Comparison of ENCODE assay signal across 20 mouse cellular contexts in the genomic region with DNA sequence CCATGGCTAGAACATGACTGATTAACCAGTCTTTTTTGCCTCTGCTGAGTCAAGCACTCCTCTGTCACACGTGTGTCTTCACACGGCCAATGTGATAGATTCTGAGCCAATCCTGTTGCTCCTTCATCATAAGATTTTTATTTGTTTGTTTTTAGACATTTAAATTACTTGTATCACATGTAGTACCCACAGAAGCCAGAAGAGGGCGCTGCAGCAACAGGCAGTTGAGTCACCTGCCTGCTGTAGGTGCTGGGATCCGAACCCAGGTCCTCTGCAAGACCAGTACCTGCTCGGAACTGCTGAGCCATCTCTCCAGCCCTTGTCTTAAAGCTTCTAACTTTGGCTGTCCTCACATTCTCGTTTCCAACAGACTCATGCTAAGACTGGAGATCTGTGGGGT. TPM values are rescaled to one million over a fixed set of nuclear protein-coding genes. Genes with fewer than 3 reads are reported as not detected.
DNase-seq lines count a peak whose midpoint lies in the region; ATAC-seq and TF ChIP-seq lines count a peak whose summit lies in the region.
"Had no signal": no experiment of that assay in that cellular context is flagged by ENCODE, and none has a peak within 500 bp of the region (broad histone marks: within the 10 kb centered on the region; RNA-seq: fewer than 3 reads in every experiment).

No protein-coding gene starts in this region.

- no peak overlapping the region for H3K9ac ChIP-seq in heart, adult 2 months (ENCODE audit: low read depth, low read length)
- H3K9ac ChIP-seq in lung, embryonic 14.5 days: no peak overlapping the region
- H3K9ac ChIP-seq: heart, embryonic 15.5 days; midbrain, embryonic 12.5 days; neural tube, embryonic 13.5 days had no signal

- H3K79me2 ChIP-seq in heart, adult 2 months (replicated peaks; ENCODE audit: control insufficient read depth, insufficient read depth, low read length): no peaks in the 10 kb centered on the region

- H3K4me2 ChIP-seq in lung, embryonic 14.5 days: no peak overlapping the region
- H3K4me2 ChIP-seq: heart, embryonic 15.5 days; midbrain, embryonic 12.5 days; neural tube, embryonic 13.5 days had no signal

- H3K9me3 ChIP-seq in lung, embryonic 14.5 days (ENCODE audit: low read depth, low read length): no peaks in the 10 kb centered on the region
- H3K9me3 ChIP-seq: heart, embryonic 15.5 days; midbrain, embryonic 12.5 days; neural tube, embryonic 13.5 days had no signal

- H3K36me3 ChIP-seq in heart, adult 2 months (ENCODE audit: control insufficient read depth, insufficient read depth, low read length): no peaks in the 10 kb centered on the region
- H3K36me3 ChIP-seq in lung, embryonic 14.5 days (ENCODE audit: insufficient read depth): no peaks in the 10 kb centered on the region
- H3K36me3 ChIP-seq in small intestine, adult 2 months (ENCODE audit: control insufficient read depth, insufficient read depth, low read length): no peaks in the 10 kb centered on the region
- H3K36me3 ChIP-seq: embryonic facial prominence, embryonic 10.5 days; forebrain, embryonic 10.5 days; heart, embryonic 15.5 days; midbrain, embryonic 12.5 days; neural tube, embryonic 13.5 days had no signal

- no peaks in the 10 kb centered on the region for H3K27me3 ChIP-seq in heart, adult 2 months (ENCODE audit: control insufficient read depth, insufficient read depth, low read length)
- H3K27me3 ChIP-seq in lung, embryonic 14.5 days (ENCODE audit: insufficient read depth, low read length): no peaks in the 10 kb centered on the region
- H3K27me3 ChIP-seq in small intestine, adult 2 months (ENCODE audit: control insufficient read depth, insufficient read depth, low read length): no peaks in the 10 kb centered on the region
- H3K27me3 ChIP-seq: midbrain, embryonic 12.5 days; neural tube, embryonic 13.5 days had no signal

- no peak for TF ChIP-seq EP300 in heart, adult 2 months (IDR thresholded peaks at IDR 0.05; ENCODE audit: insufficient read depth, low read depth, low read length)

- H3K4me1 ChIP-seq in heart, adult 2 months (ENCODE audit: control insufficient read depth, insufficient read depth, low read length): no peaks in the 10 kb centered on the region
- H3K4me1 ChIP-seq in lung, embryonic 14.5 days (ENCODE audit: insufficient read depth): no peaks in the 10 kb centered on the region
- H3K4me1 ChIP-seq in small intestine, adult 2 months (ENCODE audit: control insufficient read depth, insufficient read depth, insufficient read length, low read length): peaks cover 23% of the 10 kb centered on the region
- H3K4me1 ChIP-seq: forebrain, embryonic 10.5 days; midbrain, embryonic 12.5 days; neural tube, embryonic 13.5 days had no signal

- intact Hi-C loops in heart, adult 2 months (cut with DNase I): no loop called here
- intact Hi-C loops in heart, postnatal 36 days (cut with DNase I): no loop called here

- peak; percentile 57 for TF ChIP-seq CTCF in heart, adult 2 months (IDR thresholded peaks at IDR 0.05)
- peak; percentile 49 for TF ChIP-seq CTCF in lung, embryonic 14.5 days (IDR thresholded peaks at IDR 0.05; ENCODE audit: low read depth)
- TF ChIP-seq CTCF in small intestine, adult 2 months (IDR thresholded peaks at IDR 0.05; ENCODE audit: extremely low read depth, insufficient read length, insufficient replicate concordance, low read depth, low read length): peak; percentile 64; the same call in 1 of the 2 replicates

- TF ChIP-seq POLR2A in heart, adult 2 months (IDR thresholded peaks at IDR 0.05; ENCODE audit: insufficient read depth, low read depth, low read length): no peak
- no peak for TF ChIP-seq POLR2A in small intestine, adult 2 months (IDR thresholded peaks at IDR 0.05; ENCODE audit: low read depth, low read length)

- WGBS in heart, adult 2 months: 67% methylated on average over 6 of the region's 6 CpGs
- 64% methylated on average over 6 of the region's 6 CpGs for WGBS in lung, embryonic 14.5 days
- 80% methylated on average over 6 of the region's 6 CpGs for WGBS in small intestine, adult 2 months

- DNase-seq in heart, adult 2 months: no peak
- no peak for DNase-seq in heart, postnatal 36 days
- DNase-seq in lung, embryonic 14.5 days: no peak
- DNase-seq in lung, postnatal 36 days: no peak
- DNase-seq in ES-CJ7 (ENCODE audit: low read depth, low spot score): peak; percentile 72
- DNase-seq in urinary bladder, postnatal 14 days (ENCODE audit: low spot score): no peak
- DNase-seq: adrenal gland, postnatal 36 days; cerebellum, adult 9-10 months; gastrocnemius, postnatal 25 days; kidney, postnatal 4 days; right cerebral cortex, adult 18-20 months had no signal

- H3K4me3 ChIP-seq in heart, adult 2 months: no peak overlapping the region
- H3K4me3 ChIP-seq in lung, embryonic 14.5 days (ENCODE audit: low read depth, low read length): no peak overlapping the region
- no peak overlapping the region for H3K4me3 ChIP-seq in small intestine, adult 2 months (ENCODE audit: low read depth, low read length)
- H3K4me3 ChIP-seq: embryonic facial prominence, embryonic 10.5 days; forebrain, embryonic 10.5 days; heart, embryonic 15.5 days; midbrain, embryonic 12.5 days; neural tube, embryonic 13.5 days had no signal

- no peak overlapping the region for H3K27ac ChIP-seq in heart, adult 2 months
- no peak overlapping the region for H3K27ac ChIP-seq in lung, embryonic 14.5 days (ENCODE audit: low read depth)
- no peak overlapping the region for H3K27ac ChIP-seq in small intestine, adult 2 months (ENCODE audit: insufficient read depth, low read depth, low read length)
- H3K27ac ChIP-seq: embryonic facial prominence, embryonic 10.5 days; forebrain, embryonic 10.5 days; heart, embryonic 15.5 days; midbrain, embryonic 12.5 days; neural tube, embryonic 13.5 days had no signal

- ATAC-seq in lung, embryonic 14.5 days (ENCODE audit: insufficient read depth): no peak
- ATAC-seq in frontal cortex, adult (ENCODE audit: low TSS enrichment): no peak

RNA-seq across cellular contexts. Expression of a gene that starts 13.1 kb away (rescaled TPM):
- 1 to 10 TPM; 3.6 to 3.8 TPM for total RNA-seq in heart, adult 2 months (2021)
- 4.2 and 4.9 TPM in 2 replicates for polyA plus RNA-seq in heart, adult 2 months (2012; rRNA removed)
- 1 to 10 TPM; 3.9 to 5.6 TPM for total RNA-seq in heart, postnatal 36 days (2021)
- 8.5 and 10.1 TPM in 2 replicates for polyA plus RNA-seq in lung, embryonic 14.5 days (2014; fragmentation: Nextera tagmentation; extraction: Ambion mirVana)
- 48.7 and 124 TPM in 2 replicates for polyA plus RNA-seq in small intestine, adult 2 months (2012; rRNA removed)
- polyA plus RNA-seq: C2C12 had no signal

RNA-seq across cellular contexts. Expression of a gene that starts 54.7 kb away (rescaled TPM):
- total RNA-seq in heart, adult 2 months (2021): 10 to 100 TPM; 42.2 to 46.3 TPM
- polyA plus RNA-seq in heart, adult 2 months (2012; rRNA removed): 34.1 and 36.9 TPM in 2 replicates
- total RNA-seq in heart, postnatal 36 days (2021): 10 to 100 TPM; 40.2 to 46.2 TPM
- 289 and 315 TPM in 2 replicates for polyA plus RNA-seq in lung, embryonic 14.5 days (2014; fragmentation: Nextera tagmentation; extraction: Ambion mirVana)
- 65.0 and 109 TPM in 2 replicates for polyA plus RNA-seq in small intestine, adult 2 months (2012; rRNA removed)

RNA-seq across cellular contexts. Expression of a gene that starts 55.0 kb away (rescaled TPM):
- total RNA-seq in heart, adult 2 months (2021): 1,000 to 10,000 TPM; 4,113 to 4,965 TPM
- polyA plus RNA-seq in heart, adult 2 months (2012; rRNA removed): 4,656 and 4,851 TPM in 2 replicates
- total RNA-seq in heart, postnatal 36 days (2021): 1,000 to 10,000 TPM; 4,631 to 4,708 TPM
- polyA plus RNA-seq in lung, embryonic 14.5 days (2014; fragmentation: Nextera tagmentation; extraction: Ambion mirVana): 941 and 956 TPM in 2 replicates
- 631 and 1,064 TPM in 2 replicates for polyA plus RNA-seq in small intestine, adult 2 months (2012; rRNA removed)

RNA-seq across cellular contexts. Expression of a gene that starts 55.1 kb away (rescaled TPM):
- total RNA-seq in heart, adult 2 months (2021): not detected
- not detected in 2 replicates for polyA plus RNA-seq in heart, adult 2 months (2012; rRNA removed)
- total RNA-seq in heart, postnatal 36 days (2021): 1 to 10 TPM in 1 of 2 experiments, not detected in 1; 1.1 TPM
- polyA plus RNA-seq in lung, embryonic 14.5 days (2014; fragmentation: Nextera tagmentation; extraction: Ambion mirVana): 2.6 and 5.0 TPM in 2 replicates
- 11.4 TPM in 1 of 2 replicates, not detected in the other for polyA plus RNA-seq in small intestine, adult 2 months (2012; rRNA removed)
- total RNA-seq: gastrocnemius, postnatal 25 days; left cerebral cortex, postnatal 14 days had no signal
